9 mouse cellular contexts compared by ENCODE assay signal in the genomic region with DNA sequence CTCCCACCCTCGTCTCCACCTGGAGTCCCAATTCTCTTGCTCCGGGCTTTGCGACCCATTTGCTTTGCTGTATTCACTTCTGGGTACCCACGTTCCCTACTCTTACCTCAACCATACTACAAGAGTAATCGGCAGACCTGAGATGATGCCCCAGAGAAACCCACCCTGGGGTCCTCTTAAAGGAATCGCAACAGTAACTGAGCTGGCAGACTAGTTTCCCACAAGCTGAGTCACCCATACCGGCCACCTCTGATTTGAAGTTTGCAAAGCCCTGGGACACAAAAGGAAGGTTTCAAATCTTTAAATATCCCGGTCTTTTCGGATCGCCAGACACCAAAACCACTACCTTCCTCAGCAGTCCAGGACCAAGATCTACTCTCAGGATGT. TPM values are rescaled to one million over a fixed set of nuclear protein-coding genes. Genes with fewer than 3 reads are reported as not detected.
DNase-seq lines count a peak whose midpoint lies in the region; ATAC-seq and TF ChIP-seq lines count a peak whose summit lies in the region.
"Had no signal": no experiment of that assay in that cellular context is flagged by ENCODE, and none has a peak within 500 bp of the region (broad histone marks: within the 10 kb centered on the region; RNA-seq: fewer than 3 reads in every experiment).

No protein-coding gene starts in this region.

- intact Hi-C loops in left cerebral cortex, adult 2 months (cut with DNase I), result loop anchor here (5.0 kb wide), 1 partner anchor 930 kb away; no protein-coding TSS in a partner anchor

- peak overlapping the region; percentile 74 for H3K4me2 ChIP-seq in heart, embryonic 11.5 days
- peak overlapping the region; percentile 39 for H3K4me2 ChIP-seq in hindbrain, embryonic 14.5 days (replicated peaks)
- peak overlapping the region; percentile 54 for H3K4me2 ChIP-seq in midbrain, embryonic 13.5 days (replicated peaks)

- no peak for DNase-seq in heart, adult 11 months
- DNase-seq in ES-E14 (ENCODE audit: low read depth, low spot score), result no peak
- no peak for DNase-seq in hindbrain, embryonic 14.5 days (ENCODE audit: low spot score)
- no peak for DNase-seq in left cerebral cortex, adult 2 months (ENCODE audit: extremely low spot score in 1 of 2, low spot score in 2 of 2)
- no peak for DNase-seq in layer of hippocampus, postnatal 14 days (ENCODE audit: low spot score in 2 of 2)
- no peak for DNase-seq in cerebellum, adult 9-10 months

- peak overlapping the region; percentile 43 for H3K4me3 ChIP-seq in heart, embryonic 11.5 days (ENCODE audit: low read depth, low read length)
- peak overlapping the region; percentile 48 to 60 for H3K4me3 ChIP-seq in ES-E14 (ENCODE audit: insufficient read depth in 1 of 2, low read depth in 1 of 2, low read length in 2 of 2, poor library complexity in 1 of 2, severe bottlenecking in 1 of 2)
- peak overlapping the region; percentile 26 for H3K4me3 ChIP-seq in hindbrain, embryonic 14.5 days (replicated peaks; ENCODE audit: low read length)
- peak overlapping the region; percentile 34 for H3K4me3 ChIP-seq in midbrain, embryonic 13.5 days (replicated peaks)
- no peak overlapping the region for H3K4me3 ChIP-seq in left cerebral cortex, adult 2 months

- no peaks in the 10 kb centered on the region for H3K9me3 ChIP-seq in heart, embryonic 11.5 days (replicated peaks; ENCODE audit: control insufficient read depth, low read length)
- H3K9me3 ChIP-seq in ES-E14 (ENCODE audit: control insufficient read depth, insufficient read depth, low read depth, low read length), result no peaks in the 10 kb centered on the region
- H3K9me3 ChIP-seq in hindbrain, embryonic 14.5 days (ENCODE audit: control insufficient read depth, low read length), result no peaks in the 10 kb centered on the region
- H3K9me3 ChIP-seq in midbrain, embryonic 13.5 days, result no peaks in the 10 kb centered on the region

- H3K9ac ChIP-seq in heart, embryonic 11.5 days (ENCODE audit: low read depth, low read length), result no peak overlapping the region
- peak overlapping the region; percentile 41; the same call in 1 of the 2 replicates for H3K9ac ChIP-seq in ES-E14 (ENCODE audit: insufficient read depth, low read depth, low read length, poor library complexity, severe bottlenecking)
- H3K9ac ChIP-seq in hindbrain, embryonic 14.5 days, result no peak overlapping the region
- 0 out of 2 replicates have a peak overlapping the region, but pooled peaks have one; percentile 39 for H3K9ac ChIP-seq in midbrain, embryonic 13.5 days (replicated peaks)

- 0 out of 2 replicates have a peak, but pooled peaks cover 14% of the 10 kb centered on the region for H3K4me1 ChIP-seq in heart, embryonic 11.5 days (ENCODE audit: control insufficient read depth, insufficient read depth, low read length)
- H3K4me1 ChIP-seq in ES-E14 (ENCODE audit: control insufficient read depth in 2 of 2, insufficient read depth in 2 of 2, low read length in 2 of 2, poor library complexity in 1 of 2), result peaks cover 0 to 5% of the 10 kb centered on the region in 2 experiments; a peak in 1 of 4 replicates
- peaks cover 8% of the 10 kb centered on the region; the same call in 1 of the 2 replicates for H3K4me1 ChIP-seq in hindbrain, embryonic 14.5 days (replicated peaks; ENCODE audit: control insufficient read depth, insufficient read depth, low read length)
- peaks cover 15% of the 10 kb centered on the region for H3K4me1 ChIP-seq in midbrain, embryonic 13.5 days (replicated peaks)

- no peak overlapping the region for H3K27ac ChIP-seq in heart, embryonic 11.5 days (ENCODE audit: low read depth, low read length)
- no peak overlapping the region for H3K27ac ChIP-seq in ES-E14 (ENCODE audit: insufficient read depth, low read depth, low read length, poor library complexity, severe bottlenecking)
- H3K27ac ChIP-seq in hindbrain, embryonic 14.5 days, result no peak overlapping the region
- no peak overlapping the region for H3K27ac ChIP-seq in midbrain, embryonic 13.5 days
- no peak overlapping the region for H3K27ac ChIP-seq in left cerebral cortex, adult 2 months

- H3K36me3 ChIP-seq in heart, embryonic 11.5 days (ENCODE audit: control insufficient read depth, insufficient read depth, low read length), result no peaks in the 10 kb centered on the region
- no peaks in the 10 kb centered on the region for H3K36me3 ChIP-seq in ES-E14 (ENCODE audit: control insufficient read depth, insufficient read depth, low read length, poor library complexity, severe bottlenecking)
- no peaks in the 10 kb centered on the region for H3K36me3 ChIP-seq in hindbrain, embryonic 14.5 days (replicated peaks; ENCODE audit: control insufficient read depth, insufficient read depth)
- no peaks in the 10 kb centered on the region for H3K36me3 ChIP-seq in midbrain, embryonic 13.5 days

- peaks cover 82% of the 10 kb centered on the region for H3K27me3 ChIP-seq in heart, embryonic 11.5 days (ENCODE audit: control insufficient read depth, insufficient read depth, low read length)
- peaks cover 95% of the 10 kb centered on the region for H3K27me3 ChIP-seq in hindbrain, embryonic 14.5 days (ENCODE audit: control insufficient read depth, insufficient read depth, low read length)
- peaks cover 95% of the 10 kb centered on the region for H3K27me3 ChIP-seq in midbrain, embryonic 13.5 days

- in situ Hi-C loops in ES-E14 (cut with MboI; ENCODE audit: low sequenced_read_pairs in 2 of 2, unreplicated experiment in 2 of 2), result loop anchor here (5.0 to 10.0 kb wide), 5 partner anchors 75 to 932 kb away; a partner anchor contains a TSS

- no peak for TF ChIP-seq CTCF in left cerebral cortex, adult 2 months (IDR thresholded peaks at IDR 0.05)

- ATAC-seq in heart, embryonic 11.5 days (replicated peaks; ENCODE audit: insufficient number of reproducible peaks, low FRiP score, low TSS enrichment), result no peak
- no peak for ATAC-seq in hindbrain, embryonic 14.5 days (ENCODE audit: low FRiP score)
- no peak for ATAC-seq in midbrain, embryonic 13.5 days

- 0% methylated on average over 10 of the region's 10 CpGs for WGBS in heart, embryonic 11.5 days (ENCODE audit: insufficient replicate concordance)
- WGBS in hindbrain, embryonic 14.5 days, result under 1% methylated on average over 10 of the region's 10 CpGs
- WGBS in midbrain, embryonic 13.5 days, result under 1% methylated on average over 10 of the region's 10 CpGs

TF ChIP-seq in ES-E14, 5 proteins besides CTCF, POLR2A, EP300 and RAD21:
- TF ChIP-seq ZNF384 (IDR thresholded peaks at IDR 0.05; ENCODE audit: low read depth, low read length) (no peak), HCFC1 (IDR thresholded peaks at IDR 0.05; ENCODE audit: borderline replicate concordance, insufficient read depth, low read length) (no peak), CHD2 (IDR thresholded peaks at IDR 0.05; ENCODE audit: low read depth, low read length) (no peak), ZC3H11A (IDR thresholded peaks at IDR 0.05; ENCODE audit: borderline replicate concordance, low read depth, low read length) (no peak), MAFK (IDR thresholded peaks at IDR 0.05; ENCODE audit: insufficient read depth, low read depth, low read length) (no peak)

RNA-seq across cellular contexts. Expression of a gene that starts 0.7 kb away (rescaled TPM):
- 0.24 TPM in 1 of 2 replicates, not detected in the other for polyA plus RNA-seq in heart, embryonic 11.5 days (2014; fragmentation: Nextera tagmentation; extraction: Ambion mirVana)
- 3.3 and 3.8 TPM in 2 replicates for total RNA-seq in ES-E14 (2012; rRNA removed)
- not detected in 2 replicates for polyA plus RNA-seq in hindbrain, embryonic 14.5 days (2014; fragmentation: Nextera tagmentation; extraction: Ambion mirVana)
- 0.66 and 0.73 TPM in 2 replicates for polyA plus RNA-seq in midbrain, embryonic 13.5 days (2015; fragmentation: Nextera tagmentation; extraction: Ambion mirVana)
- total RNA-seq in left cerebral cortex, adult 2 months (2021), result not detected
- not detected for total RNA-seq in layer of hippocampus, postnatal 14 days (2021)
- polyA plus RNA-seq: large intestine, adult 2 months had no signal

Comparison
In these comparisons a context has a peak if more than half of its experiments do, and no peak if none do; other contexts are left out.
1. H3K9ac ChIP-seq: peak in ES-E14 (single experiment) and midbrain, embryonic 13.5 days (single experiment); none in heart, embryonic 11.5 days (single experiment) and hindbrain, embryonic 14.5 days (single experiment).
2. Peak in every context shown above with its lines, with median percentiles within 50 percentile points of each other: H3K4me2 ChIP-seq.